Mouse (Mus musculus) MEL (cell line): ENCODE results near the gene Armc8. TPM values are rescaled to one million over a fixed set of nuclear protein-coding genes. Genes with fewer than 3 reads are reported as not detected.
A peak's percentile ranks its signal among the peaks of the same experiment; 100 is the strongest.

Experiments used
- DNase-seq: peaks from one replicate; pipeline ENCODE4 v3.0.0; 2011; ENCODE audit warnings: low read depth, low spot score
- H3K27ac ChIP-seq: 2 replicates; pipeline ENCODE4 v1.5.1; 2012; ENCODE audit warnings: low read depth, mild to moderate bottlenecking, control low read depth, low read length, moderate library complexity; ENCODE audit not compliant: control insufficient read depth
- H3K27me3 ChIP-seq, 2 experiments: fragments of 150-350 bp in 1 of 2; sonication (generic) in 1 of 2; 2 replicates each; pipeline ENCODE4 v1.6.1; 2012; ENCODE audit warnings: low read length in 2 of 2, mild to moderate bottlenecking in 2 of 2, improper control_type of control experiment in 1 of 2, moderate library complexity in 1 of 2; ENCODE audit not compliant: insufficient read depth in 2 of 2, control insufficient read depth in 1 of 2
- H3K36me3 ChIP-seq, 2 experiments: 2 replicates each; pipeline ENCODE4 v1.6.1; 2012 to 2014; ENCODE audit warnings: low read length in 2 of 2, improper control_type of control experiment in 1 of 2, inconsistent platforms in 1 of 2, mild to moderate bottlenecking in 1 of 2; ENCODE audit not compliant: insufficient read depth in 2 of 2, control insufficient read depth in 1 of 2
- H3K4me1 ChIP-seq, 2 experiments: fragments of 150-350 bp in 1 of 2; sonication (generic) in 1 of 2; 2 replicates each; pipeline ENCODE4 v1.6.1; 2012; ENCODE audit warnings: low read length in 2 of 2, improper control_type of control experiment in 1 of 2, mild to moderate bottlenecking in 1 of 2; ENCODE audit not compliant: insufficient read depth in 2 of 2, control insufficient read depth in 1 of 2
- H3K4me3 ChIP-seq, 2 experiments: fragments of 150-350 bp in 1 of 2; sonication (generic) in 1 of 2; 2 replicates each; pipeline ENCODE4 v1.5.1; 2012; ENCODE audit warnings: low read depth in 2 of 2, low read length in 2 of 2, mild to moderate bottlenecking in 2 of 2, moderate library complexity in 2 of 2, control low read depth in 1 of 2, improper control_type of control experiment in 1 of 2; ENCODE audit not compliant: control insufficient read depth in 1 of 2, insufficient read depth in 1 of 2
- H3K79me2 ChIP-seq: 2 replicates; pipeline ENCODE4 v1.6.1; 2012; ENCODE audit warnings: mild to moderate bottlenecking, low read length, moderate library complexity; ENCODE audit not compliant: control insufficient read depth, poor library complexity, insufficient read depth
- H3K9ac ChIP-seq: 2 replicates; pipeline ENCODE4 v1.6.1; 2012; ENCODE audit warnings: low read depth, mild to moderate bottlenecking, control low read depth, low read length, moderate library complexity; ENCODE audit not compliant: control insufficient read depth, poor library complexity, severe bottlenecking
- H3K9me3 ChIP-seq: fragments of 150-350 bp; sonication (generic); replicated peaks from 2 replicates; pipeline ENCODE4 v1.6.1; 2012; ENCODE audit warnings: mild to moderate bottlenecking, low read length, improper control_type of control experiment, moderate library complexity; ENCODE audit not compliant: insufficient read depth
- CHD1 ChIP-seq: IDR thresholded peaks from 2 replicates; pipeline ENCODE4 v1.6.1; 2012; ENCODE audit warnings: low read depth, mild to moderate bottlenecking, inconsistent platforms, low read length, improper control_type of control experiment
- CTCF ChIP-seq, 3 experiments: IDR thresholded peaks in 2 of 3; conservative IDR thresholded peaks in 1 of 3; 2 replicates each; pipeline ENCODE4 v1.5.1; 2011 to 2012; ENCODE audit warnings: low read length in 3 of 3, low read depth in 2 of 3, mild to moderate bottlenecking in 2 of 3, improper control_type of control experiment in 1 of 3, inconsistent platforms in 1 of 3, mixed read lengths in 1 of 3, moderate library complexity in 1 of 3; ENCODE audit not compliant: control insufficient read depth in 1 of 3, insufficient read depth in 1 of 3, poor library complexity in 1 of 3, severe bottlenecking in 1 of 3
- E2F4 ChIP-seq: IDR thresholded peaks from 2 replicates; pipeline ENCODE4 v1.6.1; 2011; ENCODE audit warnings: low read depth, low read length, improper control_type of control experiment, borderline replicate concordance
- EP300 ChIP-seq, 2 experiments: IDR thresholded peaks; 2 replicates each; pipeline ENCODE4 v1.6.1; 2011; ENCODE audit warnings: improper control_type of control experiment in 2 of 2, low read length in 2 of 2, low read depth in 1 of 2, mild to moderate bottlenecking in 1 of 2
- ETS1 ChIP-seq: IDR thresholded peaks from 2 replicates; pipeline ENCODE4 v1.6.1; 2012; ENCODE audit warnings: low read depth, mild to moderate bottlenecking, inconsistent platforms, low read length, improper control_type of control experiment, moderate library complexity
- GABPA ChIP-seq: IDR thresholded peaks from 2 replicates; pipeline ENCODE4 v1.6.1; 2012; ENCODE audit warnings: low read depth, mild to moderate bottlenecking, inconsistent platforms, low read length, improper control_type of control experiment, moderate library complexity
- HCFC1 ChIP-seq: IDR thresholded peaks from 2 replicates; pipeline ENCODE4 v1.6.1; 2012; ENCODE audit warnings: low read depth, mild to moderate bottlenecking, inconsistent platforms, low read length, improper control_type of control experiment, moderate library complexity
- POLR2A ChIP-seq, 2 experiments: IDR thresholded peaks; 2 replicates each; pipeline ENCODE4 v1.6.1; 2011 to 2012; ENCODE audit warnings: low read length in 2 of 2, mild to moderate bottlenecking in 2 of 2, control low read depth in 1 of 2, improper control_type of control experiment in 1 of 2, low read depth in 1 of 2, moderate library complexity in 1 of 2; ENCODE audit not compliant: control insufficient read depth in 1 of 2, insufficient read depth in 1 of 2, poor library complexity in 1 of 2
- POLR2AphosphoS5 ChIP-seq: IDR thresholded peaks from 2 replicates; pipeline ENCODE4 v1.6.1; 2012; ENCODE audit warnings: low read depth, borderline replicate concordance, mild to moderate bottlenecking, inconsistent platforms, low read length, moderate library complexity, mixed read lengths
- RAD21 ChIP-seq: IDR thresholded peaks from 2 replicates; pipeline ENCODE4 v1.6.1; 2011; ENCODE audit warnings: mild to moderate bottlenecking, low read depth, low read length, improper control_type of control experiment
- RCOR1 ChIP-seq: IDR thresholded peaks from 2 replicates; pipeline ENCODE4 v1.6.1; 2012; ENCODE audit warnings: low read depth, mild to moderate bottlenecking, inconsistent platforms, low read length, improper control_type of control experiment
- SIN3A ChIP-seq: IDR thresholded peaks from 2 replicates; pipeline ENCODE4 v1.6.1; 2012; ENCODE audit warnings: low read length, improper control_type of control experiment, inconsistent platforms
- SMC3 ChIP-seq: IDR thresholded peaks from 2 replicates; pipeline ENCODE4 v1.6.1; 2011; ENCODE audit warnings: low read depth, low read length, improper control_type of control experiment
- USF2 ChIP-seq, 2 experiments: IDR thresholded peaks; 2 replicates each; pipeline ENCODE4 v1.6.1; 2011 to 2012; ENCODE audit warnings: improper control_type of control experiment in 2 of 2, low read length in 2 of 2, borderline replicate concordance in 1 of 2, inconsistent platforms in 1 of 2, low read depth in 1 of 2, mild to moderate bottlenecking in 1 of 2; ENCODE audit not compliant: insufficient read depth in 1 of 2
- ZKSCAN1 ChIP-seq: IDR thresholded peaks from 2 replicates; pipeline ENCODE4 v1.6.1; 2012; ENCODE audit warnings: low read depth, mild to moderate bottlenecking, inconsistent platforms, low read length, improper control_type of control experiment, moderate library complexity
- ZMIZ1 ChIP-seq: IDR thresholded peaks from 2 replicates; pipeline ENCODE4 v1.6.1; 2012; ENCODE audit warnings: low read depth, mild to moderate bottlenecking, inconsistent platforms, low read length, improper control_type of control experiment, moderate library complexity
- polyA plus RNA-seq, 2 experiments: library from polyadenylated mRNA; stranded (reverse) in 1 of 2; unstranded in 1 of 2; fragments of >175 nt in 1 of 2; fragments of >200 nt in 1 of 2; gene quantifications; 2 replicates each; pipeline versions ENCODE4 v1.2.1 to v1.2.4; 2012; ENCODE audit warnings: low replicate concordance in 2 of 2, low read depth in 1 of 2; ENCODE audit not compliant: insufficient read length in 2 of 2, insufficient read depth in 1 of 2, missing spikeins in 1 of 2
- total RNA-seq: library from RNA; depleted of rRNA; stranded (reverse); fragments of 300-350 nt; gene quantifications from 2 replicates; pipeline ENCODE4 v1.2.3, GENCODE M21; 2012

The Armc8 gene
- total and polyA plus RNA-seq, 3 experiments: 11.9 to 14.3 TPM; not detected in 1

- no peak for TF ChIP-seq CHD1
- TF ChIP-seq ZMIZ1: no peak
- peak; percentile 73 for TF ChIP-seq RCOR1
- no peak for TF ChIP-seq HCFC1
- no peak for TF ChIP-seq POLR2AphosphoS5
- no peak for TF ChIP-seq ZKSCAN1
- TF ChIP-seq POLR2A (IDR thresholded peaks at IDR 0.05; ENCODE audit: control insufficient read depth in 1 of 2, insufficient read depth in 1 of 2, low read depth in 1 of 2, low read length in 2 of 2, poor library complexity in 1 of 2): no peak
- TF ChIP-seq GABPA: no peak
Observed at GRCm38 (mm10) chr9:99553049-99553448, 15.7 kb downstream of the Armc8 start (continued).

- no peaks in the 10 kb centered on the region for H3K9me3 ChIP-seq
Observed at GRCm38 (mm10) chr9:99552068-99552467, 16.6 kb downstream of the Armc8 start.

GRCm38 (mm10) chr9:99546259-99546658 lies 22.4 kb downstream of the Armc8 start:
- Histone ChIP-seq H3K4me3 (no peak overlapping the region), H3K27ac (no peak overlapping the region), H3K9me3 (no peaks in the 10 kb centered on the region), H3K27me3 (no peaks in the 10 kb centered on the region), H3K9ac (no peak overlapping the region), H3K36me3 (no peaks in the 10 kb centered on the region; a peak in 1 of 4 replicates), H3K79me2 (peaks cover 5% of the 10 kb centered on the region; the same call in 1 of the 2 replicates), H3K4me1 (no peaks in the 10 kb centered on the region)
- peak; percentile 44 for DNase-seq
- peak in 1 of 3 experiments; percentile 57; a peak in 2 of 6 replicates for TF ChIP-seq CTCF (IDR thresholded peaks at IDR 0.05 in 2 of 3, conservative IDR thresholded peaks at IDR 0.05 in 1 of 3; ENCODE audit: control insufficient read depth in 1 of 3, insufficient read depth in 1 of 3, low read depth in 2 of 3, low read length in 3 of 3, poor library complexity in 1 of 3, severe bottlenecking in 1 of 3)
- no peak for TF ChIP-seq E2F4
- TF ChIP-seq SMC3: peak; percentile 54
- TF ChIP-seq RAD21: peak; percentile 31

More at GRCm38 (mm10) chr9:99552068-99552467, 16.6 kb downstream of the Armc8 start:
- Histone ChIP-seq H3K27ac (no peak overlapping the region; the same call in 1 of the 2 replicates), H3K4me3 (no peak overlapping the region), H3K9ac (no peak overlapping the region), H3K27me3 (no peaks in the 10 kb centered on the region), H3K79me2 (peaks cover 36% of the 10 kb centered on the region), H3K4me1 (peaks cover 34 to 35% of the 10 kb centered on the region in 2 experiments), H3K36me3 (peaks cover 0 to 48% of the 10 kb centered on the region in 2 experiments; a peak in 2 of 4 replicates)
- peak; percentile 46 for DNase-seq
- TF ChIP-seq SIN3A (no peak), ETS1 (no peak), GABPA (no peak), EP300 (IDR thresholded peaks at IDR 0.05; ENCODE audit: low read depth in 1 of 2, low read length in 2 of 2) (no peak), USF2 (IDR thresholded peaks at IDR 0.05; ENCODE audit: borderline replicate concordance in 1 of 2, insufficient read depth in 1 of 2, low read depth in 1 of 2, low read length in 2 of 2) (no peak)
